Mouse (Mus musculus) liver, embryonic 14.5 days (tissue): ENCODE measurements around the gene Shld1.

Source experiments
- CTCF ChIP-seq: IDR thresholded peaks from 2 replicates; pipeline ENCODE4 v1.5.1; 2016; ENCODE audit warnings: antibody characterized with exemption, low read depth, control low read depth
- EP300 ChIP-seq: IDR thresholded peaks from 2 replicates; pipeline ENCODE4 v1.6.1; 2016; ENCODE audit warnings: antibody characterized with exemption, low read depth

GRCm38 (mm10) chr2:132720921-132721566 is 34.3 kb downstream of the Shld1 start:
- TF ChIP-seq CTCF (no peak), EP300 (no peak)
